In the genomic region with DNA sequence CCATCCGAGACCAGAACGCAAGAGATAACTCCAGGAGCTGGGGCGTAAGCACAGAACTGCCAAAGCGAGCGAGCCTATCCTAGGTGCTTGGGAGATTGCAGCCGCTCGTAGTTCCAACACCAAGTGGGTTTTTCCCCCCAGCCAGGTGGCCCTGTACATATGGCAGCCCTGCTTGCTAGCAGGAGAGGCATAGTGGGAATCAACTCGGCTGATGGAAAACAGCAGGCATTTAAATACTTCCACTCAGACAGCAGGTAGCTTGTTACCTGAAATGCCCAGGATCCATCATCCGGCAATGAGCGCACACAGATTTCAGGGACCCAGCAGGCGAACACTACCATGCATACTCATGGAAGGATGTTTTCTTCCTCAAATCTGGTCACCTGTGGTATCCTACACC, we compare ENCODE assay signal across 13 mouse cellular contexts.
"Had no signal": no experiment of that assay in that cellular context is flagged by ENCODE, and none has a peak within 500 bp of the region (broad histone marks: within the 10 kb centered on the region; RNA-seq: fewer than 3 reads in every experiment).

No protein-coding gene starts in this region.

- DNase-seq: kidney, postnatal 10 days; kidney, postnatal 4 days; left cerebral cortex, postnatal 4 days; lung, adult 2 months; lung, postnatal 36 days; midbrain, embryonic 14.5 days; thymus, adult 2 months; thymus, postnatal 25 days had no signal

- ATAC-seq: lung, postnatal 0 days had no signal

- H3K4me3 ChIP-seq: liver, embryonic 15.5 days; neural tube, embryonic 12.5 days; stomach, embryonic 15.5 days had no signal

- H3K9me3 ChIP-seq: liver, embryonic 15.5 days; neural tube, embryonic 12.5 days; stomach, embryonic 15.5 days had no signal

- H3K4me1 ChIP-seq: liver, embryonic 15.5 days; stomach, embryonic 15.5 days had no signal

- H3K27me3 ChIP-seq: liver, embryonic 15.5 days; neural tube, embryonic 12.5 days; stomach, embryonic 15.5 days had no signal

- H3K9ac ChIP-seq: liver, embryonic 15.5 days; neural tube, embryonic 12.5 days; stomach, embryonic 15.5 days had no signal

- H3K4me2 ChIP-seq: liver, embryonic 11.5 days; liver, embryonic 15.5 days; neural tube, embryonic 12.5 days; stomach, embryonic 15.5 days had no signal

- H3K36me3 ChIP-seq: liver, embryonic 15.5 days; neural tube, embryonic 12.5 days; stomach, embryonic 15.5 days had no signal

- H3K27ac ChIP-seq: liver, embryonic 15.5 days; neural tube, embryonic 12.5 days; stomach, embryonic 15.5 days had no signal
